Mouse (Mus musculus) lung, postnatal 25 days (tissue): Measurements from ENCODE around the gene Castor1.
A peak's percentile ranks its signal among the peaks of the same experiment; 100 is the strongest.
"Not testable (repeated sequence)": the region's sequence is repeated elsewhere in the genome, so short reads cannot be mapped to it uniquely, and the experiment has no call there.

Source experiments
- DNase-seq: peaks from one replicate; pipeline ENCODE4 v3.0.0; 2022; ENCODE audit warnings: low spot score

The Castor1 gene

GRCm38 (mm10) chr11:4217914-4218629 is at the start of gene Castor1:
Gene Castor1 (plus strand): TSS chr11:4218225.
- DNase-seq = peak; percentile 97

GRCm38 (mm10) chr11:4174586-4174985 is 43.4 kb upstream of the Castor1 start:
- DNase-seq = no peak

GRCm38 (mm10) chr11:4177716-4178115 is 40.3 kb upstream of the Castor1 start:
- DNase-seq = no peak

- DNase-seq = no peak
Measured at GRCm38 (mm10) chr11:4182061-4182460, 36.0 kb upstream of the Castor1 start.

DNA sequence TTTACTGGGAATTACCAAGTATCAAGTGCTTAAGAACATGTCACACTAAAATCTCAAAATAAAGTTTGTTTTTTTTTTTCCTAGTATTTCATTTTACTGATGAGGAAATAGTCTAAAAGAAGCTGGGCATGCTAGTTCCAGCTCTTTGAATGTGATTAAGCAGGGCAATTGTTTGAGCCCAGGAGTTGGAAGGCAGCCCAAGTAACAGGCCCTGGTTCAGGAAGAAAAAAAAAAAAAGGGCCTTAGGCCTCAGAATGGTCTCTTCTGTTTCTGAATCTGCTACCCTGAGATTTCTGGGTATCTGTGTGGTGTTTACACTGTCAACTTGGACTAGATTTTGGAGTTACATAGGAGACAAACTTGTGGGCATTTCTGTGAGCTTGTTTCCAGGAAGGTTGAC is 34.5 kb upstream of the Castor1 start:
- DNase-seq = no peak

GRCm38 (mm10) chr11:4184251-4184952 is 33.6 kb upstream of the Castor1 start:
- DNase-seq = no peak

GRCm38 (mm10) chr11:4185480-4185879 is 32.5 kb upstream of the Castor1 start:
- DNase-seq = not testable (repeated sequence)

GRCm38 (mm10) chr11:4186486-4187317 is 31.3 kb upstream of the Castor1 start, which contains the start of gene Tbc1d10a:
Gene Tbc1d10a (plus strand): TSS chr11:4186789.
- peak; percentile 99 for DNase-seq

DNA sequence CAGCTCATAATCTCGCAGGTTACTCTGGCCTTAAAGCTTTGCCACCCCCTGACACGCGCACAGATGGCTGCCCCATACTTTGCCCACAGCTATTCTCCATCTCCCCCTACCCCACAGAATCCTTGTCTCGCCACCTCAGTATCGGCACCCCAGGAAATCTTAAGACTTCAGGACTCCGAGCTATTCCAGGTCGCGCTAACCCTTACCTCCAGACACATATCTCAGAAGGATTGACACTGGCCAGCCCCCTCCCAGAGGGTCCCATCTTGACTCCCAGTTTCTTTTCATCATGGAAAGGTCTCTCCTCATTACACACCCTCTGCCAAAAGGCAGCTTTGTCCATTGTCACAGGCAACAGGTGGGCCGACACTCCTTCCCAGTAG is 30.7 kb upstream of the Castor1 start:
- DNase-seq = no peak

- DNase-seq = no peak
Measured at GRCm38 (mm10) chr11:4189182-4189581, 28.8 kb upstream of the Castor1 start.

- no peak for DNase-seq
Measured at GRCm38 (mm10) chr11:4190677-4191076, 27.3 kb upstream of the Castor1 start.

GRCm38 (mm10) chr11:4192757-4193156 is 25.3 kb upstream of the Castor1 start:
- no peak for DNase-seq

DNA sequence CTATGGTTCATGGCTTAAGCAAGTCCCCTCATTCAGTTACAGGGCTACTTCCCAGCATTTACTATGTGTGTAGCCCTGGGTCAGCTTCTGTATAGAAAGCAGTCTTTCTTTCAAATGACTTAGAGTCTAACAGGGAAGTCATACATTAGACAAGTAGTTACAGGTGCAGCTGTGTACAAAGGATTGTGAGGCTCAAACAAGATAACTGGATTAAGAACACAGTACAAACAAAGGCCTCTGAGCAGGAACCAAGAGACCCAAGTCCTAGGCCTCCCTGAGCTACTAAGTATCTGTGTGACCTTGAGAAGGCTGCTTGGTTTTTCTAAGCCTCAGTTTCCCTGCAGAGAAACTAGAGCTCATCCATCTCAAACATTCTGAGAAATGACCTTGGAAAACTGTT is 24.6 kb upstream of the Castor1 start:
- no peak for DNase-seq

- no peak for DNase-seq
Measured at GRCm38 (mm10) chr11:4195597-4196031, 22.4 kb upstream of the Castor1 start.

DNA sequence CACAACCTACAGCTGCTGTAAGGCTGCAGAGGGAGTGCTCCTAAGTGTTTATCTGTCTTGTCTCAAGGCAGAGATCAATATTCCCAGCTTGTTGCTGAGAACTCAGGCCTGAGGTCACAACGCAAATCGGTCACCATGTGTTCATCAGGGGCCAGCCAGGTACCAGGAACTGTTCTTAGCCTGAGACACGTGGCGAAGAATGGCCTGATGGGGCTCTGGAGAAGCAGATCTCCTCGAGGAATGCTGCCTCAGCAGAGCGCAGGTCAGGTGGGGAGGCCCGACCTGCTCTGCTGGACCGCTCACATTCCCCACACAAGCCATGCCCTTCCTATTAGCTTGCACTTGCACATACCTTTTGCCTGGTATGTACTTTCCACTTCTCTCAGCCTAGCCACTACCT is 21.4 kb upstream of the Castor1 start:
- peak; percentile 66 for DNase-seq

- DNase-seq = peak; percentile 70
Measured at GRCm38 (mm10) chr11:4197691-4198090, 20.3 kb upstream of the Castor1 start.

DNA sequence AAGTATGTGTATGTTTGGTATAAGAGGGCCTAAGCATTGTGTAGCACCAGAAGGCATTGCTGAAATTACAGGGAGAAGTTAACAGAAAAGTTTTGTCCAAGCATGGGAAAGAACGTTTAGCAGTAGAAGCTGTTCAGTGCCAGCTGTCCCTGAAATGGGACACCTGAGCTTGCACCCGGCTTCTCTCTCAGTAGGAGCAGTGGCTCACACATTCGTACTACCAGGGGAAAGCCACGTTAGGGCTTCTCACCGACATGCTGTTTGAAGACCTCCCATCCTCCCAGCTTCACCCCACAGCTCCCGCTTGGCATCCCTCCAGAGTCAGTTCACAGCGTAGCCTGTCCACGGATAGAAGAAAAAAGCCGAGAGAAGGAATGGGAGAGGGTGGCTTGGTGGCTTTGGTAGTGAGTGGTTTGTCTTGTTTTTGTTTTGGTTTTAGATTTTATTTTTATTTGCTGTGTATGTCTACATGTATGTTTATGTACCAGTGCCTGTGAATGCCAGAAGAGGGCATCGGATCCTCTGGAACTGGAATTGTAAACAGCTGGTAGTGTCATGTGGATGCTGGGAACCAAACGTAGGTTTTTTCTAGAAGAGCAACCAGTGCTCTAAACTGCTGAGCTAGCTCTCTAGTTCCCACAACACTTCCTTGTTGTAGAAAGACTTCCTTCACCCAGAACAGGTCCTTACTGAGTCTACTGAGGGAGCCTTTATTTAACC is 15.9 kb upstream of the Castor1 start:
- no peak for DNase-seq

GRCm38 (mm10) chr11:4202995-4203704 is 14.9 kb upstream of the Castor1 start:
- no peak for DNase-seq

GRCm38 (mm10) chr11:4203705-4204074 is 14.3 kb upstream of the Castor1 start:
- peak; percentile 88 for DNase-seq

- peak; percentile 75 for DNase-seq
Measured at GRCm38 (mm10) chr11:4205097-4205655, 12.8 kb upstream of the Castor1 start.

DNA sequence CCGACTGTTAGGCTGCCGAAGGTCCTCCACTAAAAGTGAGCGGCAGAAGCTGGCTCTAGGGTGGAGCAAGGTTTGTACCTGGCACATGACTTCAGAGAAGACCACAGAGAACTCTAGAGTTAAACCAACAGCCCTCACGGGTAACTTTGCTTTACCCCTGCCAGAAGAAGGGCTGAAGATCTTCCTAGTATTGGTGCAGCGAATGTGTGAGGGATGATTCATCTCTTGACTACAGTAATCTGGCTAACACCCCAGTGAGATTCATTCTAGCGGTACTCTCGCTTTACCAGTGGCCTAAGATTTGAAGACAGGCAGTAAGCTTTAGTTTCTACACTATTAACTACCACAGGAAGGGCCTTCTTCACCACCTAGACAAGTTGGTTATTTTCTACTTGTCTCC is 12.1 kb upstream of the Castor1 start:
- DNase-seq = no peak
